Mouse (Mus musculus) heart, embryonic 16.5 days (tissue): ENCODE measurements around the gene Rdh16f2. TPM values are rescaled to one million over a fixed set of nuclear protein-coding genes. Genes with fewer than 3 reads are reported as not detected.
"Not testable (repeated sequence)": the region's sequence is repeated elsewhere in the genome, so short reads cannot be mapped to it uniquely, and the experiment has no call there.

Experiments used
- ATAC-seq: fragments of 200-750 bp; cut with Nextera tagmentation; replicated peaks from 2 replicates; pipeline ENCODE4 v1.8.0; 2017; ENCODE audit warnings: moderate number of reproducible peaks; ENCODE audit not compliant: insufficient read depth, low FRiP score; ENCODE audit errors: extremely low read depth
- H3K27ac ChIP-seq: fragments of 300-500 bp; sonication (generic); 2 replicates; pipeline ENCODE4 v1.5.1; 2014; ENCODE audit warnings: mild to moderate bottlenecking, low read length, control low read depth, moderate library complexity
- H3K27me3 ChIP-seq: fragments of 300-500 bp; sonication (generic); 2 replicates; pipeline ENCODE4 v1.6.1; 2014; ENCODE audit warnings: low read length, mixed read lengths; ENCODE audit not compliant: control insufficient read depth, insufficient read depth
- H3K36me3 ChIP-seq: fragments of 300-500 bp; sonication (generic); 2 replicates; pipeline ENCODE4 v1.6.1; 2014; ENCODE audit not compliant: control insufficient read depth, insufficient read depth
- H3K4me1 ChIP-seq: fragments of 300-500 bp; sonication (generic); 2 replicates; pipeline ENCODE4 v1.6.1; 2014; ENCODE audit warnings: low read length, mixed read lengths; ENCODE audit not compliant: control insufficient read depth, insufficient read depth
- H3K4me2 ChIP-seq: fragments of 300-500 bp; sonication (generic); 2 replicates; pipeline ENCODE4 v1.6.1; 2014; ENCODE audit warnings: low read depth, mild to moderate bottlenecking, control low read depth, low read length
- H3K4me3 ChIP-seq: fragments of 300-500 bp; sonication (generic); 2 replicates; pipeline ENCODE4 v1.5.1; 2014; ENCODE audit warnings: mild to moderate bottlenecking, control low read depth, low read length
- H3K9ac ChIP-seq: fragments of 300-500 bp; sonication (generic); 2 replicates; pipeline ENCODE4 v1.6.1; 2014; ENCODE audit warnings: low read length, control low read depth
- H3K9me3 ChIP-seq: fragments of 300-500 bp; sonication (generic); replicated peaks from 2 replicates; pipeline ENCODE4 v1.6.1; 2016; ENCODE audit warnings: low read length; ENCODE audit not compliant: control insufficient read depth
- WGBS: fragments of 180-500 bp; shearing (Covaris S2); extraction: QIAGEN DNeasy Blood & Tissue Kit; methylation state at CpG from one replicate; pipeline ENCODE4 v1.1.7; 2014; 5-methylcytosine and 5-hydroxymethylcytosine counted together
- polyA plus RNA-seq: library from polyadenylated mRNA; unstranded; fragments of >200 nt; fragmentation: Nextera tagmentation; extraction: Ambion mirVana; gene quantifications from 2 replicates; pipeline ENCODE4 v1.2.1, GENCODE M21; 2015

Rdh16f2 gene
- polyA plus RNA-seq, 1 experiment from 2014 or later = not detected

DNA sequence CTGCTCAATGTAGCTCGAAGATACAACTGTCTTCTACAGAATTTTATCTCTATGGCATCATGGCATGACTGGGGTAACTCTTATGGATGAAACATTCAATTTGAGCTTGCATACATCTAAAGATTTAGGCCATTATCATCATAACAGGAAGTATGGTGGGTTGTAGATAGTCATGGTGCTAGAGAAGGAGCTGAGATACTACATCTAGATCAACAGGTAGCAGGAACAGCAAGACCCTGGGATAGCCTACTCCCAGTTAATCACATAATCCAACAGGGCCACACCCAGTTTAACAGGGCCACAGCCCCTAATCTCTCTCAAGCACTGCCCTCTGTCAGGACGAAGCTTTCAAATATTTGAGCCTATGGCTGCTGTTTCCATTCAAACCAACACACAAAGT, 25.5 kb upstream of the Rdh16f2 start:
- Histone ChIP-seq H3K9me3 (peaks cover 7% of the 10 kb centered on the region), H3K9ac (no peak overlapping the region), H3K4me2 (no peak overlapping the region), H3K27me3 (no peaks in the 10 kb centered on the region), H3K4me3 (no peak overlapping the region), H3K36me3 (no peaks in the 10 kb centered on the region), H3K4me1 (no peaks in the 10 kb centered on the region), H3K27ac (no peak overlapping the region)
- ATAC-seq = no peak
- WGBS = 62% methylated on average over 2 of the region's 2 CpGs

DNA sequence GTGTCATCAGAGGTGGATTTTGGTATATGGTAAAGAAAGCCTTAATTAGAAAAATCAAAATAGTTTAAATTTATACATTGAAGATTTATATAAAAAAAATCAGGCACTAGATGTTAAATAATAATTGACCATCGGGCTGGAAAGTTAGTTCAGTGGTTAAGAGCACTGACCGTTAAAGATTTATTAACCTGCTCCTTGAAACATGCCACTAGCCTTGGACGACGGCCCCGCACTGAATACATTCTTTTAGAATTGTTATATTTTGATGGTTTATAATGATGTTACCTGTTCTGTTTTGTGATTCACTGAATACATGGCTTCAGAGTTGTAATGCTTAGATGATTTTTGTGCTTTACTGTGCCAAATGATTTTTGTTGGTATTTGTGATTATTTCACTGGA, 20.3 kb upstream of the Rdh16f2 start:
- H3K9ac ChIP-seq, ATAC-seq, H3K27ac ChIP-seq, H3K4me1 ChIP-seq, H3K27me3 ChIP-seq, H3K36me3 ChIP-seq, H3K4me2 ChIP-seq, H3K4me3 ChIP-seq, H3K9me3 ChIP-seq: not testable (repeated sequence)
- 90% methylated on average over 5 of the region's 5 CpGs for WGBS

DNA sequence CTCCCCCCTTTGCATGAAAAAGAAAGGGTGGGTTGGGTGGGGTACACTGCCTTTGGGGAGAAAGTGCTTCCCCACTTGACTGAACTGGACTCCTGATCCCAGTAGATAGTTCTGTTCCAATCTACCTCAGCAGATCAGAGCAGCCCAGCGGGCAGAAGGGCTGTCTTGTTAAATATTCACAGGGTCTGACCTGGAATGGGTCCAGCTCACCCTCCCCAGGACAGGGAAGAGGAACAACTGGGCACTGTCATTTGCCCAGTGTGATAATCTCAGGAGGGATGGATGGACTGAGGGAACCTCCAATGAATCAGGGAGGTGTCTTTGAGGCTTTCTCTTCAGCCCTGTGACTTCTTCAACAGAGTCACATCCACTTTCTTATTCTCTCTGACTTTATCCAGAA, 18.2 kb upstream of the Rdh16f2 start:
- Histone ChIP-seq H3K4me3 (no peak overlapping the region), H3K27me3 (no peaks in the 10 kb centered on the region), H3K27ac (no peak overlapping the region), H3K4me1 (no peaks in the 10 kb centered on the region), H3K9me3 (0 out of 2 replicates have a peak, but pooled peaks cover 3% of the 10 kb centered on the region), H3K36me3 (no peaks in the 10 kb centered on the region), H3K9ac (no peak overlapping the region), H3K4me2 (no peak overlapping the region)
- no peak for ATAC-seq
- 45% methylated on average over 1 of the region's 1 CpGs for WGBS

DNA sequence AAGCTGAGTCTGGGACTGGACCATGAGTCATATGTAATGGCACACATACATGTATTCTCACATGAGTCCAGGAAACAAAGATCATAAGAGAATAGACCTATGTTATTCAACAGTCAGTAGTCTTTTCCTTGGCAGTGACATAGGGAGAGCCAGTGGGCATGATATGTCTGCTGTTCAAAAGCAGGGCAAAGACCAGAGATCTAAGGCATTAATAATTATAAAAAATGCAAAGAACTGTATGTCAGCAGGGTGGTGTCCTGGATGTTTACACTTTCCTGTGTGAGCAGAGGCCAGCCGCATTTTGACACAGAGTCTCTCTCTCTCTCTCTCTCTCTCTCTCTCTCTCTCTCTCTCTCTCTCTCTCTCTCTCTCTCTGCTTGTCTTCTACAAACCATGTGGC, 16.6 kb upstream of the Rdh16f2 start, which contains the start of gene Rdh19:
Rdh19 (plus strand) TSS at position 301 of the 400 bp plus-strand sequence.
- H3K4me1 ChIP-seq = no peaks in the 10 kb centered on the region
- ATAC-seq = no peak
- WGBS = 50% methylated on average over 1 of the region's 1 CpGs
- H3K27me3 ChIP-seq = no peaks in the 10 kb centered on the region
- no peaks in the 10 kb centered on the region for H3K36me3 ChIP-seq
- 0 out of 2 replicates have a peak, but pooled peaks cover 3% of the 10 kb centered on the region for H3K9me3 ChIP-seq
- H3K9ac ChIP-seq = no peak within 1 kb of the TSS
- H3K4me3 ChIP-seq = no peak within 1 kb of the TSS
- no peak within 1 kb of the TSS for H3K27ac ChIP-seq
- no peak within 1 kb of the TSS for H3K4me2 ChIP-seq

DNA sequence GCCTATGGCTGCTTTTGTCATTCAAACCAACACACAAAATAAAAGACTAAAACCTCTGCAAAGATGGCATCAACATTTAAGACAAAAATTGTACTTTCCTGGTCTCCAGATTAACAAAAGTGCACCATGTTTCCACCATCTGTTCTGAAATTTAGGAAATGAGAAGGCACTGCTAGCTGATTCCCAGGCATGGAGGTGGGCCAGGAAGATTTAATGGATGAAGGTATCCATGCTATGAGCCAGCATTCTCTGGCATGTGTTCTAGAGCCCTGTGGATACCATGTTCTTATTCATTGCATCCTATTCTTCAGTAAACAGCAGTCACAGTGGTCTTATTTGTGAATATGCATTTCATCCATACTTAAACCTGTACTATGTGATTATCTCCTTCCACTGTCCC, 9.9 kb upstream of the Rdh16f2 start:
- Histone ChIP-seq H3K4me3 (no peak overlapping the region), H3K9ac (no peak overlapping the region), H3K9me3 (no peaks in the 10 kb centered on the region), H3K4me1 (no peaks in the 10 kb centered on the region), H3K27ac (no peak overlapping the region), H3K27me3 (no peaks in the 10 kb centered on the region), H3K36me3 (no peaks in the 10 kb centered on the region), H3K4me2 (no peak overlapping the region)
- no peak for ATAC-seq

DNA sequence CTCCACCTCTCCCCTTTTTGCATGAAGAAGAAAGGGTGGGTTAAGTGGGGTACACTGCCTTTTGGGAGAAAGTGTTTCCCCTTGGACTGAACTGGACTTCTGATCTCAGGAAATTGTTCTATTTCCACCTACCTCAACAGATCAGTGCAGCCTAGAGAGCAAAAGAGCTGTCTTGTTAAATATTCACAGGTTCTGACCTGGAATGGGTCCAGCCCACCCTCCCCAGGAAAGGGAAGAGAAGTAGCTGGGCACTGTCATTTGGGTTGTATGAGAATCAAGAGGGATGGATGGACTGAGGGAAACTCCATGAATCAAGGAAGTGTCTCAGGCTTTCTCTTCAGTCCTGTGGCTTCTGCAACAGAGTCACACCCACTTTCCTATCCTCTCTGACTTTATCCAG, 1.3 kb upstream of the Rdh16f2 start:
- H3K9ac ChIP-seq = no peak overlapping the region
- no peaks in the 10 kb centered on the region for H3K9me3 ChIP-seq

DNA sequence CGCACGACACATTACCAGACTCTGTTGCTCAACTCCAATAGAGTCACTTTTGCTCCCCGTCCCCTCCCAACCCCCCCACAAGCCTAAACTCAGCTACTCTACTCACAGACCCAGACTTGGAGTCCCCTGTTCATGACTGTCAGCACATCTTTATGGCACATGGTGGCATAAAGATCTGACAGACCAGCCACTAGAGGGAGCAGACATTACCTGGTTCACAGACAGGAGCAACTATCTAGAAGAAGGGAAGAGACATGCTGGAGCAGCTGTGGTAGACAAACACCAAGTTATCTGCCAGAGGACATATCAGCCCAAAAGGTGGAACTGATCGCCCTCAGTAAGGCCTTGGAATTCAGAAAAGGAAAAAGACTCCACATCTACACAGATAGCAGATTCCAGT, 6.2 kb downstream of the Rdh16f2 start:
- no peak for ATAC-seq
- Histone ChIP-seq H3K27ac (no peak overlapping the region), H3K4me1 (no peaks in the 10 kb centered on the region), H3K27me3 (no peaks in the 10 kb centered on the region), H3K4me3 (no peak overlapping the region), H3K4me2 (no peak overlapping the region), H3K9ac (no peak overlapping the region), H3K36me3 (no peaks in the 10 kb centered on the region), H3K9me3 (no peaks in the 10 kb centered on the region)
- WGBS = 61% methylated on average over 4 of the region's 4 CpGs

More for the DNA sequence above, 1.3 kb upstream of the Rdh16f2 start:
- Histone ChIP-seq H3K4me1 (no peaks in the 10 kb centered on the region), H3K4me3 (no peak overlapping the region), H3K27ac (no peak overlapping the region), H3K36me3 (no peaks in the 10 kb centered on the region), H3K4me2 (no peak overlapping the region), H3K27me3 (no peaks in the 10 kb centered on the region)
- no peak for ATAC-seq

DNA sequence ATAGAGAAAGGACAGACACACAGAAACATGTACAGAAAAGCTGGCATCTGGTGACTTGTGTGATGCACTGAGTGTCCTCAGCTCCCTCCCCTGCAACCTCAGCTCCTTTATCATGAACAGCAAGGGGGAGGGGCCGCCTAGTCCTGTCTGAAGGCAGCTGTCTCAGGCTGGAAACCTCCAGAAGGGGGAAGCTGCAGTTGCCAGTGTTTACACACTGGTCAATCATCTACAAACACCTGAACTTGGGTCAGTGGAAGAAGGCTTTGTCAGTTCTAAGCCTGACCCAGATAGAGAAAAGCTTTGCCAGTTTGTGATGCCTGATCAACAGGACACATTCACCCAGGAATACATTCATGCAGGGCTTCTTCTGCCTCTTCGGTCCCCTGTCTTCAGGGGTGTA, 11.4 kb downstream of the Rdh16f2 start:
- Histone ChIP-seq H3K4me2 (no peak overlapping the region), H3K27me3 (no peaks in the 10 kb centered on the region), H3K36me3 (no peaks in the 10 kb centered on the region), H3K4me1 (peaks cover 5% of the 10 kb centered on the region; the same call in 1 of the 2 replicates), H3K27ac (no peak overlapping the region), H3K9me3 (no peaks in the 10 kb centered on the region), H3K9ac (no peak overlapping the region), H3K4me3 (no peak overlapping the region)
- WGBS = 31% methylated on average over 2 of the region's 2 CpGs
- ATAC-seq = no peak

DNA sequence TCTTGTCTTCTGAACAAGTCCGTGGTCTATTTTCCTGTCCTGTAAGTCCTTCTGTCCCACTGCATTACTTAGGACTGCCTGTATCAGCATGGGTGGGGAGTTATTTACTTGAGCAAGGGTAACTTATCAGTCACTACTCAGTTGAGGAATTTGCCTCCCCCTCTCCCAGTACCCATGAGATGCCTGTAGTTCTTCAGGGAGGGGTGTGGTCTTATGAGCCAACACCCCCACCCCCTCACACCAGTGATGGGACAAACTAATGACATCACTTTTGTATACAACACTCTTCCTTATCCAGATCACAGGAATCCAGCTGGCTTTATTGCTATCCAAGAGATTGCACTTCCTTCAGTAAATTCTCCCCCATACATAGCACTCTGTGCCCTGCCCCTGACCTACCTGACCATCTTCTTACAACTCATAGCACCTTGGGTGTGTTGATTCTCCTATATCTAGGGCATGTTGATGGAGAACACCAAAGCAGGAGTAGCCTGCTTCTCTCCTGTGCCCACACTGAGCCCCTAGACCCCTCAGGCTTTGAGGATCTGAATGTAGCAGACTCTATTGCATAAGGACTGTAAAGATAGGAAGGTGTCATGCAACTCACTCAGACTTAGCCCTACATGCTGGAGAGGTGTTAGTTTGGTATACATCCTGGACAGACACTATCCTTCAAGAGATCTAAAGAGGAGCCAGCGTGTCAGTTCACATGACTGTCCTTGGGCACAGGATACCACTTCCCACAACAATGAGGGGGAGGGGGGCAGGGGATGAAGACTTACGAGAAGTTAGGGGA, 12.2 kb downstream of the Rdh16f2 start:
- ATAC-seq = no peak; the same call in 1 of the 2 replicates
- H3K4me1 ChIP-seq = peaks cover 5% of the 10 kb centered on the region; the same call in 1 of the 2 replicates
- no peak overlapping the region for H3K27ac ChIP-seq

More for the DNA sequence above, 12.2 kb downstream of the Rdh16f2 start:
- Histone ChIP-seq H3K36me3 (no peaks in the 10 kb centered on the region), H3K27me3 (no peaks in the 10 kb centered on the region), H3K9me3 (no peaks in the 10 kb centered on the region), H3K4me3 (no peak overlapping the region), H3K4me2 (no peak overlapping the region), H3K9ac (no peak overlapping the region)
- WGBS = 56% methylated on average over 3 of the region's 3 CpGs
